Mouse (Mus musculus): ENCODE data around the gene Nfia. TPM values are rescaled to one million over a fixed set of nuclear protein-coding genes. Genes with fewer than 3 reads are reported as not detected.

Gene Nfia
- polyA plus RNA-seq, 3 experiments from 2014 or later: 11.0 to 19.2 (median 15.7) TPM

DNA sequence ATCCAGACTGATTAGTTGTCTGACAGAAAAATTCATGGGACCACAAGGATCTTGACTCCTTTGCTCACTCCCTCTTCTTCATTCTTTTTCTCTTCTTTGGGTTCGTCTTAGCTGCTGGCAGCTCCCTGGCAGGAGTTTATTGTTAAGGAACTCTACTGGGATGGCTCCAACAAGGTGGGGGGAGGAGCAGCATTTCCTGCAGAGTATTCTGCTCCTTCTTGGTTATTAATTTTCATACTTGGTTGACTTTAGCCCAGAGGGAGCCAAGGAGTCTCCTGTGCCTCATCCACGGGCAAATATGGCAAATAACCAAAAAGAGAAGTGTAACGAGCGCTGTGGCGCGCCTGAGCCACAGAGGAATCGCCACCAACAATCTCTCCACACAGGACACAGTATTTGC, 190.3 kb downstream of the Nfia start:
- no peak for ATAC-seq

- ATAC-seq: no peak
Measured at GRCm38 (mm10) chr4:97963951-97964350, 191.4 kb downstream of the Nfia start.

- no peak for ATAC-seq
Measured at GRCm38 (mm10) chr4:97968786-97969348, 196.3 kb downstream of the Nfia start.

- ATAC-seq: no peak
Measured at GRCm38 (mm10) chr4:97973064-97973463, 200.5 kb downstream of the Nfia start.

DNA sequence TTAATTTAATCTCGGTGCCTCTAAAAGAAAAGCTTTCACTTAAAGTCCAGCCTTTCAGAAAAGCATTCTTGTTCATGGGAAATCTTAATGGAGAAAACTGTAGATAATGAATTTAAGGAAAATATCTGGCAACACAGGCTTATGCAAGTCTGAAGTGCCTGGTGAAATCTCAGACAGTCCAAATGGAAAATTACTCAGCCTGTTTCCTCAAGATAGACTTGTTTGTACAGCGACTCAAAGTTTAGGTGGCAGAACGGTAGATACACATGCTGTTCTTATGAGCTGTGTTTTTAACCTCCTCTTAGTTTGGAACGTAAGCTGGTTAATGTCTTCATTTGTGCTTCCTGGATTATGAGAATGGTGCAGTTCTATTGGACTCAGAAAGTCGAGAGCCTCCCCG, 201.5 kb downstream of the Nfia start:
- no peak for ATAC-seq

DNA sequence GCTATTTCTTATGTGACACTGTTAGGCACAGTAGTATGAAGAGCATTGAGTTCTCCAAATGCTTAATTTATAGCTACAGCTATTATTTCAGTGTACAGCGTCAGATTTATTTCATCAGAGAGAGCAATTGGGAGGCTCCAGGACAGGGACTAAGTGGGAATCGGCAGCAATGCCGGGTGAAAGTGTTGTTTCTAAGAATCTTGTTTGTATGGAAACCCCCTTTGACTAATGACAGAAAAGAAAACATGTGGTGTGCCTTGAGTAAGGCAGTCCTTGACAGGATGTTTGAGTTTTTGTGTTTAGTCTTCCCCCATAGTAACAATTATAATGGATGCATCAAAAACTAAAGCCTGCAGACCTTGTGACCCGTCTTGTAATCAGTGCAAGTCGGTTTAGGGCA, 204.4 kb downstream of the Nfia start:
- ATAC-seq: no peak

GRCm38 (mm10) chr4:97984361-97984760, 211.8 kb downstream of the Nfia start:
- no peak for ATAC-seq

DNA sequence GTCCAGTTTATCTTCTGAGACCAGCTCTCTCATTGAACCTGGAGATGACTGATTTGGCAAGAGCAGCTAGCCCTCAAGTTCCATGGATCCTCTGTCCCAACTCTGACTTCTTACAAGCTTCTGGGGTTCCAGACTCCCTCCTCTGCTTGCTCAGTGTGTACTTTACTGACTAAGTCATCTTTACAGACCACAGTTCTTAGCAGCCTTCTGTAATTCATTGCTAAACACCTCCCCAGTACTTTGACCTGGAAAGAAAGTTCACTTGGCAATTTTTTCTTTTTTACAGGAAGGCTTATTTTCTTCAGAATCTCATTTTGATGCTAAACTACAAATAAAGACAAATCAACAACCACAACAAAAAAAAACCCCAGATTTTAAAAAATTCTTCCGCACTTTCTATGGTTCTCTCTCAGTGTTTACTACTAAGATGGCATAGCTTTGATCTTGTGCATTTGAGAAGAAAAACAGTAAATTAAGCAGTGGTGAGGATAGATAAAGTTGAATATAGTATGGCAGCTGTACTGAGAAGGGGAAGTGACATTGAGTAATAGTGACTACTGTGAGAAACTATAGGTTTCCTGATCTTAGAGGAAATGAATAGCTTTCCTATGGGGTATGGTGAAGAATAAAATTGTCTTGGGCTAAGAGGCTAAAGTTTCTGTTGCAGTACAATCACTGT, 213.7 kb downstream of the Nfia start:
- ATAC-seq: no peak

- no peak for ATAC-seq
Measured at GRCm38 (mm10) chr4:97986735-97987075, 214.2 kb downstream of the Nfia start.

GRCm38 (mm10) chr4:97988703-97989102, 216.2 kb downstream of the Nfia start:
- ATAC-seq: no peak

DNA sequence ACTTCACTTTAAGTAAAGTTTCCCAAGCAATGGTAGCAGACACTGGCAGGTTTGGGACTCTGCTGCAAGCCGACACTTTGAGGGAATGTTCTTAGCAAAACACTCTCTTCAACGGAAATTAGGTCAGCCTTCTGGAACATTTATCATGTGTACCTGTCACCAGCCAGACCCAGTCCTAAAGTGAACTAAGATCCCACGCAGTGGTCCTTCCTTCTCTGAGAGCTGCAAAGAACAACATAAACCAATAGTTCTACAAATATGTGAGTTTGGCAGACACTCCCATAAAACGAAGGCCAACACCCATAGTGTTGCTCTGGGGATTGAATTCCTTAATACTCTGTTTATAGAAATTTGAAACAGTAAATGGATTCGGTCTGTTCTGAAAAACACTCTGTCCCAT, 217.9 kb downstream of the Nfia start:
- no peak for ATAC-seq

DNA sequence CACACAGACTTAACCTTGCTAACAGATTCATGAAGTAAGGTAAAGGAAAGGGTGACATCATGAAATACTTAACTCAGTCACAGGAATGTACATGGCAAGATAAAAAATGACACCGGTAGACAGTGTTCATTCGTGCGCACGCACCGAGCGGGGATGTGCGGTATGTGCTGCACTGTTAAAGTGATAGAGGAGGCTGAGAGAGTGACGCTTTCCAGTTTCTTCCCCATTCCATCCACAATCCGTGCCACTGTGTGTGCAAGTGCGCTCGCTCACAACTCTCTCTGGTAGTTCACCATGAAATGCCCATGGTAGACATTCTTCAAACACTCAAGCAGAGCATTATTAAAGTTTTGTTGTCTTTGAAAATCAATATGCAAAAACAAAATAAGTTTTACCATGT, 218.9 kb downstream of the Nfia start:
- ATAC-seq: no peak

DNA sequence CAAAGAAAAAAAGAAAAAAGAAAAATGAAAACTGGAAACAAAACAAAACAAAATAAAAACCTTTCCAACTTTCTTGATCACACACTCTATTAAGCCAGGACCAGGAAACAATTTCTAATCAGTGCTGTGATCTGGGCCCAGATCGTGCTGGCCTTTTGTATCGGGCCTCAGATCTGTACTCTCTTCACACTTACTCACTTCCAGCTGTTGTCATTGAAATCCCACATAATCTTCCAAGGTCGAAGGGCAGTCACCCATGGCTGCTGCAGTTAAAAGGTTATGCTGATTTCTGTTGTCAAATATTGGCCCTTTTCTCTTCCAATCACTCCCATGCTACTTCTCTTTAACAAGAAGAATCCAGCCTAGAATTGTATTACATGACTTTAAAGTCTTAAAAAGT, 219.3 kb downstream of the Nfia start:
- ATAC-seq: no peak

DNA sequence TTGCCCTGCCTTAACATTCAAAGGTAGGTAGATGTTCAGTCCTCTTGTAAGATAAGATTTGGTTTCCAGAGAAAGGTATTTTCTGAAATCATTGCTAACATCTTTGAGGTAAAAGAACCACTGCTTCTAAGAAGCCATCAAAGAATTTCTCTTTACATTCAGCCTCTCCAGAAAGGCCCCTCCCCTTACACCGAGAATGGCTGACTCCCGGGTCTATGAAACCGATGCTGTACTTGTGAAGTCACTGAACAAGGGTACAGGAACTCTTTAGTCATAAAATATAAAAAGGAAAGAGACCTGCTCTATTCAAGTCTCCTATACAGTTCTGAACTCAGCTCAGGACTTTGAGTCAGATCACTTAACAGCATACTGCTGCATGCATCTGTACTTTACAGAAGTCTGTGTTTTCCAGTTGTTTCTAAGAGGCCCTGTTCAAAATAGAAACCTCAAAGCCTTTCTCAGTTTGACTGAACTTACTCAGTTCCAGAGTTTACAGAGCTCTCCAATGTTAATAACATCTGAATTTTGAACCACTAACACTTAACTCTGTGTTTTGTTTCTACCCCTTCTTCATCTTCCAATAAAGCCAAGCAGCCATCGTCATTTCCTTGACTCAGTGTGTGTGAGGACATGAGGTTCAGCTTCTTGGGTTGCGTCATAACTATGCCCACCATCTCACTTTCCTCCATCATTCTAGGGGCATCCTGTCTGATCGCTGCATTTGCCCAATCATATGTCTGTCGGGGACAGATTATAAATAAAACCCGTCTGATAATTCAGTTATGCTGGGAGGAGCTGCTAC, 223.6 kb downstream of the Nfia start:
- peak; percentile 59 for ATAC-seq

- no peak for ATAC-seq
Measured at GRCm38 (mm10) chr4:97997151-97997817, 224.8 kb downstream of the Nfia start.

- no peak for ATAC-seq
Measured at GRCm38 (mm10) chr4:98002206-98002605, 229.7 kb downstream of the Nfia start.

DNA sequence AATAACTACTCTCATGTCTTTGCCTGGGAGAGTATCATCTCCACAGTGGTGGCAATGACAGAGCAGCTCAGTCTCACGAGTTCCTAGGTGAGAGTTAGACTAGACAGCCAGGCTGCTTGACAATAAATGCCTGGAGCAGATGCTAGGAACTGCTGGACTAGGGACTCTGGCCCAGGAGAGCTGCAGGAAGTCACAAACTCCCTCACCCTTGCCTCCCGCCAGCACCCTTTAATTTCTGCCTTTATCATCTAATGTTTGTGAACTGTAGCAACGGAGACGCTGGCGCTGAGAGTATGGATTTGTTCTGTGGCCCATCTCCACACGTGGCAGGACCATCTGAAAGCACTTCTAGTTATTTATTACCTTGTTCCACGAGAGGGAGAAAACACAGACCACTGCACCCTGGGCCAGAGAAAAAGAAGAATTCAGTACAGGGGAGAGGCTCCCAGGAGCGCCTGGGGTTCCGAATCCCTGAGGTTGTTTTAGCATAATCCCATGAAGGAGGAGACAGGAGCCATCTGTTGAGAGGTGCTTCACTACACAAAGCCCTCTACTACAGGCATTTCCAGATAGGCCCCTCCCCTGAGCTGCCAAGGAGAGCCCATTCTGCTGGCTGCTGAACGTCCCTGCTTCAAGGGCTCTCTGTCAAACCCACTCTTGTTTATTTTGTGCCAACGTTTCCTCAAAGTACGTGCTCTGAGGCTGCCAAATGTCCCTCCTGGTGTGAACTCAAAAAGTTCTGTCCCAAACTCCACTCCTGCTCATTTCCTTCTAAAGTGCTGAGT, 231.0 kb downstream of the Nfia start:
- ATAC-seq: no peak

DNA sequence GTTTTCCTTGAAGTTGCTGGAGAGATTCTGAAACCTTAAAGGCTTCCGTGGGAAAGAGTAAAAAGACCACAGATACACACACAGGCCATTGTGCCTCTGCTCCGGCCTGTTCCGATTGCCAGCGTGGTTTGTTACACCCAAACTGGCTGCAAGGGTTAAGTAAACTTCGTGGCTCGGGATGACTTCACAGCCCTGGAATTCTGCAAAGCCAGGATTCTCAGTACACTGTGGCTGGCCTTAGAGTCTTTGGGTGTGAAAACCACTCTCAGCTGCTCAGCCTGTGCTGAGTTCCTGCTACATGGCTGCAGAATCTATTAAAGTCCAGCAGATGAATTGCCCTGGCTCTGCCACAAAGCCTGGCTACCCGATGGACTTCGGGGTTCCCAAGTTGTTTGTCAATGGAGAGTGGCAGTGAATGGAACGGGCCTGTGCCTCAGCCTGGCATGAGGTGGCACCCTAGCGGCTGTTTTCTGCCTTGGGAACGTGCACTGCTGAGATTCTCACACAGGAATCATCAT, 231.6 kb downstream of the Nfia start:
- ATAC-seq: no peak

DNA sequence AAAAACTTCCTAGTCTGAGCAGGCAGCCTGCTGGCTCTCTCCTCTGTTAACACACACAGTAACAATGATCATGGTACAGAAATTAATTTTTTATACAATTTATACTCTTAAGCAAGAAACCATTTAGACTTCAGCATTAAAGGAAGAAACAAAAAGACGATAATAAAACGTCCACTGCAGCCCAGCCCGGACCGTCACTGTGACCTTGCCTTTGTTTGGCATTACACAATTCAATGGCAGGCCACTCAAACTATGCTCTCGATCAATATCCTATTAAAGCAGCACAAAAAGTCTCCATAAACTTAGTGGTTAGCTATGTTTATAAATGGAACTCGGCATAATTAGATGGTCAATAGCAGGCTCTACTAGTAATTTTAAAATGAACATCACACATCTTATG, 232.5 kb downstream of the Nfia start:
- no peak for ATAC-seq

- no peak for ATAC-seq
Measured at GRCm38 (mm10) chr4:98008814-98009368, 236.4 kb downstream of the Nfia start.

DNA sequence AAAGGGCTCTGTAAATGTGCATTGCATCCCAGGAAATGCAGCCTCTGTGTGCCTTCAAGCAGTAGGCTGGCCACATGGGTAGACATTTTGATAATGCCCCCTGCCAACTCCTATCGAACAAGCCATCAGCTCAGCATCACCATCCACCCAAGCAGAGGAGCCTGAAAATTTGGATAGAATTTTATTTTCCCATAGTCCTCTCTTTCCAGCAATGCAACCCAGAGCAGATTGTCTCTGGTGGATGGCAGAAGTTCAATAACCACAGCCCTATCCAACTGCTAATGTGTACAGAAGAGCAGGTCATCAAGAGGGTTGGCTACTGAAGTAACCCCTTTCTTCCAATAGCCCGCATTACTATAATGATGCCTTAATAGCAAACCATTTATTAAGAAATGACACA, 237.4 kb downstream of the Nfia start:
- ATAC-seq: no peak

DNA sequence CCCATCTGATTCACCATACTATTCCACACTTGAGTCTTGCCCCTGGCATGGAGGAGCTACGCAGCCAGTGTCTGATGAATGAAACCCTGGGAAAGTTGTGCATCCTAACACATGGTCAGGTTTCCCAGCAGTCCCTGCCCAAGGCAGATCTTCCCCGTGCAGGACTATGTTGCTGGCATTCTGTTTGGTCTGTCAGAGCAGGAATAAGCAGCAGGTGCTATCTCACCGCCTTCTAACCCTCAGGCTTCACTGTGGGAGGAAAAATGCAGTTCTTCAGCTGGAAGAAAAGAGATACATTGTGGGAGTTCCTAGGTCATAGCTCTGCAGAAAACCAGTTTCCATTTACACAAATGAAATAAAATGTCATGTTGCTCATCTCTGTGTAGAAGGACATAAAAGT, 247.3 kb downstream of the Nfia start:
- no peak for ATAC-seq

Measured in inflammation-experienced regulatory T-cells, adult 6 months (primary cell).